Mouse (Mus musculus) intestine, embryonic 14.5 days (tissue): Measurements from ENCODE around the gene Wdr37. TPM values are rescaled to one million over a fixed set of nuclear protein-coding genes. Genes with fewer than 3 reads are reported as not detected.

Experiments
- ATAC-seq: fragments of 200-750 bp; cut with Nextera tagmentation; replicated peaks from 2 replicates; pipeline ENCODE4 v1.8.0; 2017; ENCODE audit warnings: low read depth, moderate number of reproducible peaks, moderate TSS enrichment, moderate library complexity; ENCODE audit not compliant: low FRiP score, low TSS enrichment
- DNase-seq: peaks from one replicate; pipeline ENCODE4 v3.0.0-alpha.2; 2018; ENCODE audit warnings: low spot score
- H3K27ac ChIP-seq: fragments of 300-500 bp; sonication (generic); 2 replicates; pipeline ENCODE4 v1.5.1; 2014; ENCODE audit warnings: low read depth, mild to moderate bottlenecking, control low read depth
- H3K27me3 ChIP-seq: fragments of 300-500 bp; sonication (generic); replicated peaks from 2 replicates; pipeline ENCODE4 v1.6.1; 2014; ENCODE audit warnings: low read length, control low read depth; ENCODE audit not compliant: control insufficient read depth, insufficient read depth
- H3K36me3 ChIP-seq: fragments of 300-500 bp; sonication (generic); 2 replicates; pipeline ENCODE4 v1.6.1; 2014; ENCODE audit warnings: low read length, control low read depth; ENCODE audit not compliant: control insufficient read depth, insufficient read depth
- H3K4me1 ChIP-seq: fragments of 300-500 bp; sonication (generic); replicated peaks from 2 replicates; pipeline ENCODE4 v1.6.1; 2014; ENCODE audit warnings: low read length, control low read depth, mixed read lengths; ENCODE audit not compliant: control insufficient read depth, insufficient read depth
- H3K4me2 ChIP-seq: fragments of 300-500 bp; sonication (generic); 2 replicates; pipeline ENCODE4 v1.6.1; 2014; ENCODE audit warnings: low read length
- H3K4me3 ChIP-seq: fragments of 300-500 bp; sonication (generic); 2 replicates; pipeline ENCODE4 v1.5.1; 2014; ENCODE audit warnings: low read depth, low read length, control low read depth, mixed read lengths
- H3K9ac ChIP-seq: fragments of 300-500 bp; sonication (generic); 2 replicates; pipeline ENCODE4 v1.6.1; 2014; ENCODE audit warnings: mild to moderate bottlenecking, low read length
- H3K9me3 ChIP-seq: fragments of 300-500 bp; sonication (generic); 2 replicates; pipeline ENCODE4 v1.6.1; 2016; ENCODE audit warnings: low read length, control low read depth; ENCODE audit not compliant: control insufficient read depth
- WGBS: fragments of 180-500 bp; shearing (Covaris S2); extraction: QIAGEN DNeasy Blood & Tissue Kit; methylation state at CpG from one replicate; pipeline ENCODE4 v1.1.7; 2014; 5-methylcytosine and 5-hydroxymethylcytosine counted together
- polyA plus RNA-seq: library from polyadenylated mRNA; unstranded; fragments of >200 nt; fragmentation: Nextera tagmentation; extraction: Ambion mirVana; gene quantifications from 2 replicates; pipeline ENCODE4 v1.2.1, GENCODE M21; 2014

The Wdr37 gene
- polyA plus RNA-seq, 1 experiment from 2014 or later = 23.0 TPM

DNA sequence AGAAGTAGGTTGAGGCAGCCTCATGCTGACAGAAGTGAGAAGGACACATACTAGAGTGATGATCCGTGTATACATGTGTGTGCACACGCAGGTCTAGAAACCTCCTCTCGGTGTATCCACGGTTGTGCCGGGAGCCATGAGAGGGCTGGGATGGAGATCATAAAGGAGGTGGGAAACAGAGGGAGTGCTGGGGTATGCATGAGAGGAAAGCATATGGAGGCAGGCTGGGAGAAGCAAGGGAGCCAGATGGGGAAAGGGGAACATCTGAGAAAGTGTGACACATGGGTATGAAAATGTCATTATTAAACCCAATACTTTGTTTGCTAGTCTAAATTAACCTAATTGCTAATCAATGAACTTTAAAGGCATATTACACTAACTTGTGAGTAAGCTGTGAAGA, 37.1 kb downstream of the Wdr37 start:
- no peak overlapping the region for H3K27ac ChIP-seq
- no peak overlapping the region for H3K4me2 ChIP-seq
- H3K4me1 ChIP-seq = no peaks in the 10 kb centered on the region
- WGBS = 97% methylated on average over 5 of the region's 5 CpGs
- no peak for DNase-seq
- H3K9me3 ChIP-seq = no peaks in the 10 kb centered on the region
- H3K9ac ChIP-seq = no peak overlapping the region
- no peak for ATAC-seq
- no peak overlapping the region for H3K4me3 ChIP-seq
- peaks cover 58% of the 10 kb centered on the region for H3K36me3 ChIP-seq
- H3K27me3 ChIP-seq = no peaks in the 10 kb centered on the region

- Histone ChIP-seq H3K36me3 (peaks cover 49% of the 10 kb centered on the region), H3K9ac (no peak overlapping the region), H3K4me1 (no peaks in the 10 kb centered on the region), H3K9me3 (no peaks in the 10 kb centered on the region), H3K27me3 (no peaks in the 10 kb centered on the region), H3K4me2 (no peak overlapping the region), H3K27ac (no peak overlapping the region), H3K4me3 (no peak overlapping the region)
- ATAC-seq = no peak
- 79% methylated on average over 7 of the region's 7 CpGs for WGBS
- DNase-seq = no peak
These were observed 40.0 kb downstream of the Wdr37 start for GRCm38 (mm10) chr13:8831546-8832251.

GRCm38 (mm10) chr13:8830696-8831095, 41.0 kb downstream of the Wdr37 start:
- H3K9ac ChIP-seq = no peak overlapping the region
- no peaks in the 10 kb centered on the region for H3K4me1 ChIP-seq
- no peaks in the 10 kb centered on the region for H3K9me3 ChIP-seq
- no peaks in the 10 kb centered on the region for H3K27me3 ChIP-seq
- H3K36me3 ChIP-seq = peaks cover 42% of the 10 kb centered on the region
- H3K4me2 ChIP-seq = no peak overlapping the region
- ATAC-seq (no peak), DNase-seq (no peak)
- no peak overlapping the region for H3K27ac ChIP-seq
- no peak overlapping the region for H3K4me3 ChIP-seq

DNA sequence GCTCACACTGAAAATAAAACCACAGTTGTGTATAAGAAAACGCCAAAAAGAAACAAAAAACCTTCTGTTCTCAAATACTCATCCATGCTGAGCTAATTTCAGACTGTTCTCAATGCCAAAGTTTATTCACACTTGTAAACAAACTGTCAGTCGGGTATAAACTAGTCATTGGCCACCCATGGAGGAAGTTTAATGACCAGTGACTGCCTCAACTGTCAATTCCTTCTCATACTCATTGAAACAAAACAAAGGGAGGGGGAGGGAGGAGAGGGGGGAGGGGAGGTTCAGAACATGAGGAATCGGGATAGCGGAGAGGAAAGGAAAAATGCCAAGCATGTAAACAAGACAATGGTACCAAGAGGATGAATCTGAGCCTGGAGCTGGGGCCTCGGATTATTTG, 41.9 kb downstream of the Wdr37 start:
- no peaks in the 10 kb centered on the region for H3K9me3 ChIP-seq
- ATAC-seq = no peak
- peaks cover 33% of the 10 kb centered on the region for H3K36me3 ChIP-seq
- H3K9ac ChIP-seq = no peak overlapping the region
- H3K4me1 ChIP-seq = no peaks in the 10 kb centered on the region
- peak; percentile 45 for DNase-seq
- H3K27me3 ChIP-seq = no peaks in the 10 kb centered on the region
- no peak overlapping the region for H3K4me3 ChIP-seq
- no peak overlapping the region for H3K27ac ChIP-seq
- 25% methylated on average over 5 of the region's 5 CpGs for WGBS
- no peak overlapping the region for H3K4me2 ChIP-seq

GRCm38 (mm10) chr13:8828946-8829345, 42.8 kb downstream of the Wdr37 start:
- ATAC-seq (no peak), DNase-seq (no peak)
- H3K4me3 ChIP-seq = no peak overlapping the region
- peaks cover 25% of the 10 kb centered on the region for H3K36me3 ChIP-seq
- no peak overlapping the region for H3K27ac ChIP-seq
- WGBS = 90% methylated on average over 1 of the region's 1 CpGs
- H3K9ac ChIP-seq = no peak overlapping the region
- H3K4me1 ChIP-seq = no peaks in the 10 kb centered on the region
- no peak overlapping the region for H3K4me2 ChIP-seq
- no peaks in the 10 kb centered on the region for H3K9me3 ChIP-seq
- no peaks in the 10 kb centered on the region for H3K27me3 ChIP-seq

- ATAC-seq (no peak), DNase-seq (no peak)
- WGBS = 77% methylated on average over 8 of the region's 8 CpGs
- H3K27ac ChIP-seq = no peak overlapping the region
- no peaks in the 10 kb centered on the region for H3K4me1 ChIP-seq
- H3K4me3 ChIP-seq = no peak overlapping the region
- no peaks in the 10 kb centered on the region for H3K9me3 ChIP-seq
- no peaks in the 10 kb centered on the region for H3K27me3 ChIP-seq
- peaks cover 38% of the 10 kb centered on the region for H3K36me3 ChIP-seq
- H3K9ac ChIP-seq = no peak overlapping the region
- H3K4me2 ChIP-seq = no peak overlapping the region
These were observed 48.2 kb downstream of the Wdr37 start for GRCm38 (mm10) chr13:8823546-8823945.

- Histone ChIP-seq H3K36me3 (peaks cover 37% of the 10 kb centered on the region), H3K9me3 (no peaks in the 10 kb centered on the region), H3K4me3 (no peak overlapping the region), H3K9ac (no peak overlapping the region), H3K27me3 (no peaks in the 10 kb centered on the region), H3K4me1 (no peaks in the 10 kb centered on the region), H3K27ac (no peak overlapping the region), H3K4me2 (no peak overlapping the region)
- no peak for DNase-seq
- ATAC-seq = no peak
- WGBS = 69% methylated on average over 6 of the region's 6 CpGs
These were observed 48.6 kb downstream of the Wdr37 start for GRCm38 (mm10) chr13:8823120-8823519.

- Histone ChIP-seq H3K9me3 (no peaks in the 10 kb centered on the region), H3K4me2 (no peak overlapping the region), H3K4me3 (no peak overlapping the region), H3K27me3 (no peaks in the 10 kb centered on the region), H3K9ac (no peak overlapping the region), H3K4me1 (no peaks in the 10 kb centered on the region), H3K36me3 (peaks cover 38% of the 10 kb centered on the region), H3K27ac (no peak overlapping the region)
- DNase-seq = no peak
- ATAC-seq = no peak
- WGBS = 98% methylated on average over 4 of the region's 4 CpGs
These were observed 49.5 kb downstream of the Wdr37 start for GRCm38 (mm10) chr13:8822201-8822600.

GRCm38 (mm10) chr13:8805931-8806330, 65.8 kb downstream of the Wdr37 start:
- H3K9ac ChIP-seq = no peak overlapping the region
- no peak overlapping the region for H3K4me3 ChIP-seq
- no peaks in the 10 kb centered on the region for H3K27me3 ChIP-seq
- H3K9me3 ChIP-seq = no peaks in the 10 kb centered on the region
- DNase-seq (no peak), ATAC-seq (no peak)
- H3K27ac ChIP-seq = no peak overlapping the region
- H3K36me3 ChIP-seq = peaks cover 16% of the 10 kb centered on the region
- WGBS = 91% methylated on average over 2 of the region's 2 CpGs
- no peak overlapping the region for H3K4me2 ChIP-seq
- no peaks in the 10 kb centered on the region for H3K4me1 ChIP-seq
